Mouse (Mus musculus): ENCODE data around the gene Birc5. TPM values are rescaled to one million over a fixed set of nuclear protein-coding genes. Genes with fewer than 3 reads are reported as not detected.
"Not testable (repeated sequence)": the region's sequence is repeated elsewhere in the genome, so short reads cannot be mapped to it uniquely, and the experiment has no call there.

Gene Birc5
- total RNA-seq (2021) = not detected
- long read RNA-seq, experiment 1 = 0 reads
- long read RNA-seq, experiment 2 = 0 reads

DNA sequence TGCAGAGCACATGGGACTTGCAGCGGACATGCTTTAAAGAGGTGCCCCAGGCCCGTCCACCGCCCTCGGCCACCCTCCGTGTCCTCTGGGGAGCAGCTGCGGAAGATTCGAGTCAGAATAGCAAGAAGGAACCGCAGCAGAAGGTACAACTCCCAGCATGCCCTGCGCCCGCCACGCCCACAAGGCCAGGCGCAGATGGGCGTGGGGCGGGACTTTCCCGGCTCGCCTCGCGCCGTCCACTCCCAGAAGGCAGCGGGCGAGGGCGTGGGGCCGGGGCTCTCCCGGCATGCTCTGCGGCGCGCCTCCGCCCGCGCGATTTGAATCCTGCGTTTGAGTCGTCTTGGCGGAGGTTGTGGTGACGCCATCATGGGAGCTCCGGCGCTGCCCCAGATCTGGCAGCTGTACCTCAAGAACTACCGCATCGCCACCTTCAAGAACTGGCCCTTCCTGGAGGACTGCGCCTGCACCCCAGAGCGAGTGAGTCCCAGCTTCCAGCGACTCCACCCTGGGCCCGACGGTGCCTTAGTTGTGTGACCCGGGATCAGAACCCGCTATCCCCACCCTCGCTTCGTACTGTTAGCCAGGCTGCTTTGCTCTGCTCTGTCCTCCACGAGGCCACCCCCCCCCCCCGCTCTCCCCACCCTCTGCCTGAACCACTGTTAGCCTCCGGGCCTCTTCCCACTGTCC is at the start of gene Birc5:
TSS of gene Birc5 (plus strand) at position 267 of the 687 bp plus-strand sequence.
- TF ChIP-seq CTCF (IDR thresholded peaks at IDR 0.05) = no peak
- DNase-seq = peak; percentile 97
- intact Hi-C loops (cut with DNase I) = no loop called here

GRCm38 (mm10) chr11:117800038-117800437 is 49.0 kb upstream of the Birc5 start:
- no peak for TF ChIP-seq CTCF (IDR thresholded peaks at IDR 0.05)
- intact Hi-C loops (cut with DNase I) = no loop called here
- DNase-seq = no peak
- Histone ChIP-seq H3K4me3 (no peak overlapping the region), H3K27ac (peak overlapping the region; percentile 90)

More for the DNA sequence above, at the start of gene Birc5:
- Histone ChIP-seq H3K27ac (peak within 1 kb of the TSS; percentile 94), H3K4me3 (peak within 1 kb of the TSS; percentile 82)

DNA sequence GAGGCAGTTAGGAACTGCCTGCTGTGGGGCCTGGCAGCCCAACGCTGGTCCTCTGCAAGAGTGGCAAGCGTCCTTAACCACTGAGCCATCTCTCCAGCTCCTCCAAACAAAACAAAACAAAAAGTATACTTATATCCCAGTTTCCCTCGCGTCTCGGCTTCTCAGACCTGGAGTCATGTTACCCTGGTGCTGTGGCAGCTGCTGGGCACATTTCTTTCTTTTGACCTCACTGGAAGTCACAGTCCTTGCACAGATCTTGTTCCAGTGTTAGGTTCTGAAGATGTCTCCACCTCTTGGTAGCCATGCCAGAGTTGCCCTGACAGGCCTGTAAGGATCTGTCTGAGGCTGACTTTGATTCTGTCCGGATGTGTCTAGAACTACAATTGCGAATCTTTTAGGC is 47.4 kb upstream of the Birc5 start:
- Histone ChIP-seq H3K4me3 (no peak overlapping the region), H3K27ac (peak overlapping the region; percentile 90)
- no peak for TF ChIP-seq CTCF (IDR thresholded peaks at IDR 0.05)
- DNase-seq = no peak
- intact Hi-C loops (cut with DNase I) = no loop called here

GRCm38 (mm10) chr11:117803166-117803688 is 45.8 kb upstream of the Birc5 start:
- no peak for TF ChIP-seq CTCF (IDR thresholded peaks at IDR 0.05)
- intact Hi-C loops (cut with DNase I) = no loop called here
- DNase-seq = no peak
- Histone ChIP-seq H3K27ac (no peak overlapping the region), H3K4me3 (no peak overlapping the region)

DNA sequence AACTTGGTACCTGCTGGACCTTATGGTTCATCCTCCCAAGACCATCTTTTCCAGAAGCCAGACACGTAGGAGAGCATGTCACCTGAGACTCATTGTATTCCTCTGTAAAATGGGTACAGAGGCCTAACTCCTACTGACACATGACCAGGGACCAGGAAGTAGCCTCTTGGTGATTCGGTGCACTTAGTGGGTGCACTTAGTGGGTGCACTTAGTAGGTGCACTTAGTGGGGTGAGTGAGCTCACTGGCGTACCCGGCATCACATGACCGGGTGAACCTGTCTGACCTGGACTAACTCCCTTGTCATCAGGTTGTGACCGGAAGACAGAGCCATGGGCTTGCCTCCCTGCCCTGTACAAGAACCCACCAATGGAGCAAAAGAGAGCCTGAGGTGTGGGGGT is 42.3 kb upstream of the Birc5 start:
- intact Hi-C loops (cut with DNase I) = no loop called here
- H3K4me3 ChIP-seq = no peak overlapping the region
- DNase-seq = no peak
- no peak overlapping the region for H3K27ac ChIP-seq
- no peak for TF ChIP-seq CTCF (IDR thresholded peaks at IDR 0.05)

DNA sequence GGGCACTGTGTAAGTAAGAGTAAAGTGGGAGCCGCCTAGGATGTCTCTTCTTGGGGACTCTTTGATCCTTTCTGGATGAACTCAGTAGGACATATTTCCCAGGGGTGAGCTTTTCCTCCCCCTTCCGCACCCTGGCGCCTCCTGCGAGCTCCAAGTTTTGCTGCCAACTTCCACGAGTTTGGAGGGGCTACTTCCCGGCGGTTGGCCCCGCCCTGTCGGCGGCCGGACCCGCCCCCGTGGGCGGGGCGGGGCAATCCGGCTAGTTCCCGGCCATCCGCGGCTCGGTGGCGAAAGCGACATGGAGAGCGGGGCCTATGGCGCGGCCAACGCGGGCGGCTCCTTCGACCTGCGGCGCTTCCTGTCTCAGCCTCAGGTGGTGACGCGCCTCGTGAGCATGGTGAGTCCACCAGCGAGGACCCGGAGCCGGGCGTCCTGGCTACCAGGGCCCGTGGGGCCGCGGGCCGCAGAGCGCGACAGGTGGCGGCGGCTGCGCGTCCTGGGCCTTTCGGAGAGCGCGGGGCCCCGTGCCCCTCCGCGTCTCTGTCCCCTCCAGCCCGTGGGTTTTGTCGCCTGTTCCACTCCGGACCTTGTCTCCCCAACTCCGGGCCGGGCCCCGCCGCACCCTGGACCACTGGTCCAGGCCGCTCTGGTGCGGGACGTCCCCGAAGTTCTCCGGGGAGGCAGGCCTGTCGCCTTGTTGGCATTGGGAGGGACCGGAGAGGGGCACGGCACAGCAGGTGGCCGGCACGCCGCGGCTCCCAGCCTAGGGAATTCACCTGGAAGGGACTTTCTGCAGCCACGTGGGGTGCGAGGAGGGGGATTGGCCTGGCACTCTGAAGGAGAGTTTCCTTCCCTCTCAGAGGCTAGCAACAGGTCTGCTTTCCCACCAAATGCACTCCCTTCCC is 39.4 kb upstream of the Birc5 start, which contains the start of the genes Gm20708 and Syngr2:
TSS of gene Gm20708 (plus strand) at position 262 of the 905 bp plus-strand sequence.
TSS of gene Syngr2 (plus strand) at position 262 of the 905 bp plus-strand sequence.
- peak; percentile 87 for DNase-seq
- intact Hi-C loops (cut with DNase I) = no loop called here
- Histone ChIP-seq H3K4me3 (peak within 1 kb of the TSS; percentile 92), H3K27ac (peak within 1 kb of the TSS; percentile 97)
- TF ChIP-seq CTCF (IDR thresholded peaks at IDR 0.05) = no peak

DNA sequence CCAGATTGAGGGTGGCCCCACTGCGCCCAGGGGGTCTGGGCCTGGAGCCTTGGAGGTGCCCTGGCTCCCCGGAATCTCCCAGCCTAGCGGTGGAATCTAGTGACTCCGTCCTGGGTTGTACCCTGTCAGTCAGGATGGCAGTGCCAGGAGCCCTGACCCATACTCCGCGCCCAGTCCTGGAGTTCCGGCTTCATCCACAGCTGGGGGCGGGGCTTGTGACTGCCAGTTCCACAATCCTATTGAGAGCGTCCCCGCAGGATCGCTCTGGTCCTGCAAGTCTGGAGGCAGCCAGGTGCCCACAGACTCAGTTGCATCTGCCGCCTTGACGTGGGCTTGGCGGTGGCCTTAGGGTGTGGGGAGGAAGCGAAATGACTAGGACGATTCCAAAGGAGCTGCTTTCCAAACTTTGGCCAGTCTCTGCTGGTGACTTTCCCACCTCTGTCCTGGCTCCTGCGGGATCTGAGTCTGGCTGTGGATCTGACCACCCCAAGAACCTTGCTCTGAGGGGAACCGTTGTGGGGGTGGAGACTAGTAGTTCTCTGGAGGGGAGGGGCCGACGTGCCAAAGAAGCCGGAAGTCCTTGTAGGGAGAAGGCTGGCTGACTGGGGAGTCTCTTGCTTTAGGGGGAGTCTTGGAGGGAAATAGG is 38.5 kb upstream of the Birc5 start:
- TF ChIP-seq CTCF (IDR thresholded peaks at IDR 0.05) = peak; percentile 49
- DNase-seq = peak; percentile 95
- intact Hi-C loops (cut with DNase I) = no loop called here
- H3K27ac ChIP-seq = peak overlapping the region; percentile 97
- H3K4me3 ChIP-seq = peak overlapping the region; percentile 92

- intact Hi-C loops (cut with DNase I) = no loop called here
- no peak for TF ChIP-seq CTCF (IDR thresholded peaks at IDR 0.05)
- DNase-seq = peak; percentile 68
- H3K4me3 ChIP-seq = peak overlapping the region; percentile 60
- peak overlapping the region; percentile 97 for H3K27ac ChIP-seq
Measured at GRCm38 (mm10) chr11:117813867-117814266, 35.2 kb upstream of the Birc5 start.

- intact Hi-C loops (cut with DNase I) = no loop called here
- peak; percentile 78 for DNase-seq
- peak overlapping the region; percentile 97 for H3K27ac ChIP-seq
- TF ChIP-seq CTCF (IDR thresholded peaks at IDR 0.05) = no peak
- H3K4me3 ChIP-seq = peak overlapping the region; percentile 60
Measured at GRCm38 (mm10) chr11:117814704-117815366, 34.2 kb upstream of the Birc5 start.

GRCm38 (mm10) chr11:117815850-117816249 is 33.2 kb upstream of the Birc5 start:
- intact Hi-C loops (cut with DNase I) = not testable (repeated sequence)
- DNase-seq = peak; percentile 69
- Histone ChIP-seq H3K27ac (peak overlapping the region; percentile 97), H3K4me3 (peak overlapping the region; percentile 60)

DNA sequence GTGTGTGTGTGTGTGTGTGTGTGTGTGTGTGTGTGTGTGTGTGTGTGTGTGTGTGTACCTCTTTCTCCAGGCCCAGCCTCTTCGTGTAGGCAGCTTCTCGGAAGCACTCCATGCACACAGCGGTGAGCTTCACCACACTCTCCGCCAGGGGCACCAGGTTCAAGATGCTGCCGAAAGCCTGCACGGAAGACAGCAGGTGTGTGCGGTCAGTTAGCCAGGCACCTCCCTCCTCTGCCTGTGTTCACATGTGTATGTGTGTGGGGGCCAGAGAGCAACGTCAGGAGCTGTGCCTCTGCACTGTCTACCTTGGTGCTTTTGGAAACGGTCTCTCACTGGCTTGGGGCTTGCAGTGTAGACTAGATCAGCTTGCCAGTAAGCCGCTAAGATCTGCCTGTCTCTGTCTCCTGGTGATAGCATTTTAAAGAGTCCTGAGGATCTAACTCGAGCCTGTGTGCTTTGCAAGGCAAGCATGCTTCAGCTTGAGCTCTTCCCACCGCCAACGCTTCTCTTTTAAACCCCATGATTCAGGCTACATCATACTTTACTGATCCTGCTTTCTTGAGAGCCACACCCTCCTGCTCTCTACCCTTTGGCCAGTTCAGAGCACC is 32.6 kb upstream of the Birc5 start:
- TF ChIP-seq CTCF (IDR thresholded peaks at IDR 0.05) = no peak
- peak overlapping the region; percentile 97 for H3K27ac ChIP-seq
- H3K4me3 ChIP-seq = peak overlapping the region; percentile 62
- intact Hi-C loops (cut with DNase I) = no loop called here
- peak; percentile 48 for DNase-seq
